Mouse (Mus musculus) forebrain, embryonic 10.5 days (tissue): ENCODE data around the gene Ankrd9. TPM values are rescaled to one million over a fixed set of nuclear protein-coding genes. Genes with fewer than 3 reads are reported as not detected.

Experiments used
- DNase-seq: peaks from one replicate; pipeline ENCODE4 v3.0.0-alpha.2; 2017; ENCODE audit warnings: low spot score; ENCODE audit errors: extremely low spot score
- H3K27ac ChIP-seq: fragments of 300-500 bp; sonication (generic); 2 replicates; pipeline ENCODE4 v1.5.1; 2016; ENCODE audit warnings: mild to moderate bottlenecking
- H3K27me3 ChIP-seq: fragments of 300-500 bp; sonication (generic); 2 replicates; pipeline ENCODE4 v1.6.1; 2016; ENCODE audit warnings: mild to moderate bottlenecking; ENCODE audit not compliant: poor library complexity, severe bottlenecking
- H3K36me3 ChIP-seq: fragments of 300-500 bp; sonication (generic); replicated peaks from 2 replicates; pipeline ENCODE4 v1.6.1; 2016; ENCODE audit warnings: mild to moderate bottlenecking, moderate library complexity
- H3K4me1 ChIP-seq: fragments of 300-500 bp; sonication (generic); 2 replicates; pipeline ENCODE4 v1.6.1; 2016
- H3K4me3 ChIP-seq: fragments of 300-500 bp; sonication (generic); 2 replicates; pipeline ENCODE4 v1.5.1; 2016; ENCODE audit warnings: mild to moderate bottlenecking, moderate library complexity
- H3K9me3 ChIP-seq: fragments of 300-500 bp; sonication (generic); 2 replicates; pipeline ENCODE4 v1.6.1; 2016; ENCODE audit warnings: mild to moderate bottlenecking, moderate library complexity
- WGBS: fragments of 180-500 bp; shearing (Covaris S2); methylation state at CpG from one replicate; pipeline ENCODE4 v1.1.7; 2016; 5-methylcytosine and 5-hydroxymethylcytosine counted together
- polyA plus RNA-seq: library from polyadenylated mRNA; unstranded; fragments of >200 nt; fragmentation: Nextera tagmentation; extraction: Ambion mirVana; gene quantifications from 2 replicates; pipeline ENCODE4 v1.2.1, GENCODE M21; 2016

Gene Ankrd9
- polyA plus RNA-seq, result 20.4 and 20.8 TPM in 2 replicates

DNA sequence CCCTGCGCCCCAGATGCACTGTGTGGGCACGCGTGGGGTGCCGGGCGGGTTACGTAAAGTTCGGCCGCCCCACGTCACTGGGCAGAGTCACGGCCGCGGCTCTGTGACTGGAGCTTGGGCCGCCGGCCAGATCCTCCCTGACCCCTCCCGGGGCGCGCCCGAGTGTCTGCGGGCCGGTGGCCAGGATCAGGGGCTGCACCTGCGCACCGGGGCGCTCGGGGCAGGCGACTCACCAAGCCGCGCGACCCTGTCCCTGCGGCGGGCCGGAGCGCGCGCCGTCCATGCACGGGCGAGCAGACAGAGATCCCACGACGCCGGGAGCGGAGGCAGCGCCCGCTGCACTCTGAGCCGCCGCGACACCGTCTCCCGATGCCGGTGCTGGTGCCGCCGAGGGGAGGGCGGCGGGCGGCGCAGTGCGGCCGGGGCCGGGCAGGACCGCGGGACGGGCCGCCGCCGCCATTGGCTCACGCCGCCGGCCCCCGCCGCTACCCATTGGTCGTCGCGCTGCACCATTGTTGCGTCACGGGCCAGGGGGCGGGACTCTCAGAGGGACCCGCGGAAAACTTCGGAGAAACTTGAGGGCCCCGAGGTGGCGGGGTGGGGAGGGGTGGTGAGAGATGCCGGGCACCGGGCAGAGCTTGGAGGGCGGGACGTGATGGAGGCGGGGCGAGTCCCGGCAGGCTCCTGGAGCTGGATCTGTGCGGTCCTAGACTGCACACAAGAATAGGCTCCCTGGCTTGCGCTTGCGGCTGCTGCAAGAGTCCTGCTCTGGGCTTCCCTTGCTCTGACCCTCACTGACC, at the start of gene Ankrd9:
Gene Ankrd9 (minus strand): TSS at position 434 of the 800 bp plus-strand sequence.
- WGBS, result under 1% methylated on average over 90 of the region's 90 CpGs
- H3K4me1 ChIP-seq, result peaks cover 40% of the 10 kb centered on the region
- H3K27me3 ChIP-seq, result peaks cover 19% of the 10 kb centered on the region
- peak within 1 kb of the TSS; percentile 94 for H3K27ac ChIP-seq
- no peaks in the 10 kb centered on the region; the same call in 1 of the 2 replicates for H3K9me3 ChIP-seq
- peak; percentile 98 for DNase-seq
- H3K36me3 ChIP-seq, result peaks cover 39% of the 10 kb centered on the region
- H3K4me3 ChIP-seq, result peak within 1 kb of the TSS; percentile 93

DNA sequence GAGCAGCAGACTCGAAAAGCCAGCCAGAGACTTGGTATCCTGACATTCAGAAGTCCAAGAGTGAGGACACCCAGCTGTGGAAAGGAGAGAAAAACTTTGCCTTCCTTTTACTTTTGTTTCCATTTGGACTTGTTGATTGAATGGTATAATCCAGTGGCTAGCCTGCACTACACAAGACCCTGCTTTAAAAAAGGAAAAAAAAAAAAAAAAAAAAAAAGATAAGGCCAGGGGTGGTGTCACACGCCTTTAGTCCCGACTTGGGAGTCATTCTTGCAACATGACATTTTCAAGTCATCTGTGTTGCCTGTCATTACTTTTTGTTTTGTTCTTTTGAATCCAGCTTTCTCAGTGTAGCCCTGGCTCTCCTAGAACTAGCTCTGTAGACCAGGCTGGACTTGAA, 42.7 kb upstream of the Ankrd9 start:
- H3K4me1 ChIP-seq, result no peaks in the 10 kb centered on the region

DNA sequence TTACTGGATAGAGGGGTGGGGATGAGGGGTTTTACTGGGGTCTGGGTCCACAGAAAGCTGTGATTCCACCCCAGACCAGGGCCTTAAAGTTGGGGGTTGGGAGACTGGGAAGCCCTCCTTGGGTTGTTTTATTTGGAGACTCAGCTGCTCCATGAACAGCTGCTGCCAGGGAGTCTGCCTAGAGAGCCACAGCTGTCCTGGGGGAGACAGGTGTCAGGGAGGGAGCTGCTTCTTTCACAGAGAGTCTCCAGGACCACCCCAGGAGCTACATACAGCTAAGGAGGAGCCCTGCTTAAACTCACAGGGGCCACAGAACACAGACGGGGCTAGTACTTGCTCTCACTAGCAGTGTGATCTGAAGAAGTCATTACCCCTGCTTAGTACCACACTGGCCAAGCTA, 42.3 kb upstream of the Ankrd9 start:
- peaks cover 3% of the 10 kb centered on the region for H3K4me1 ChIP-seq
- 41% methylated on average over 1 of the region's 1 CpGs for WGBS
- H3K27ac ChIP-seq, result no peak overlapping the region
- H3K27me3 ChIP-seq, result no peaks in the 10 kb centered on the region
- H3K4me3 ChIP-seq, result no peak overlapping the region
- no peak for DNase-seq
- H3K36me3 ChIP-seq, result no peaks in the 10 kb centered on the region
- H3K9me3 ChIP-seq, result no peaks in the 10 kb centered on the region

More for the DNA sequence above, 42.7 kb upstream of the Ankrd9 start:
- H3K4me3 ChIP-seq, result no peak overlapping the region
- no peak overlapping the region for H3K27ac ChIP-seq
- no peaks in the 10 kb centered on the region for H3K27me3 ChIP-seq
- DNase-seq, result no peak
- 76% methylated on average over 3 of the region's 3 CpGs for WGBS
- H3K36me3 ChIP-seq, result no peaks in the 10 kb centered on the region
- H3K9me3 ChIP-seq, result no peaks in the 10 kb centered on the region

DNA sequence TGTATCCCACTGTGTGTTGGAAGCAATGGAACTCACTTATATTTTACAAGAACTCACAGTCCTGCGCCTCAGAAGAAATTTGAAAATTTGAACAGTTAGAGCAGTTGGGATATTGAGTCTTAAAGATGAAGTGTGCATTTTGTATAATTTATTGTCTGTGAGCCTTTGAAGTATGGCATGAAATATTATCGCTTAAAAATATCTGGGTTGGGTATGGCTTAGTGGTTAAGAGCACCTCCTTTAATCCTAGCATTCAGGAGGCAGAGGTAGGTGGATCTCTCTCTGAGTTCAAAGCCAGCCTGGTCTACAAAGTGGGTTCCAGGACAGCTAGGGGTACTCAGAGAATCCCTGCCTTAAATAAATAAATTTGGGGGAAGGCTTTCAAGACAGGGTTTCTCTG, 40.2 kb upstream of the Ankrd9 start:
- Histone ChIP-seq H3K27ac (no peak overlapping the region), H3K4me1 (peaks cover 8% of the 10 kb centered on the region), H3K9me3 (no peaks in the 10 kb centered on the region), H3K4me3 (no peak overlapping the region), H3K27me3 (no peaks in the 10 kb centered on the region), H3K36me3 (no peaks in the 10 kb centered on the region)
- WGBS, result 96% methylated on average over 2 of the region's 2 CpGs
- no peak for DNase-seq

DNA sequence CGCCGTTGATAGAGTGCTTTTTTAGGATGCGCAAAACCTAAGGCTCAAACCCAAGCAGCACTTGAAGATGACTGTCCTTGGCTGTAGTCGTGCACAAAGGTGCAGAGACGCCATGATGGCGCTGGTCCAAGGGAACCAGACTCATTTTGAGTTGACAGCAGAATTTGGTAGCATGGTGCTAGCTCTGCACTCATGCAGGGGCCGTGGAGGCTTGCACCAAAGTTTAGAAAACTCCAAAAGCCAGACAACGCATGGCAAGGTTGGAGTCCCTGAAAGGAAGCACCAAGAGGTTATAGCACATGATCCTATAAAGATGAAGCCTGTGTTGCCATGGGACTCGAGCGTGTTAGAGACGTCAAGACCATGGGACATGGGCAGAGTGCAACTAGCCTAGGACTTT, 39.2 kb upstream of the Ankrd9 start:
- Histone ChIP-seq H3K4me1 (peaks cover 8% of the 10 kb centered on the region), H3K27me3 (no peaks in the 10 kb centered on the region), H3K36me3 (no peaks in the 10 kb centered on the region), H3K4me3 (no peak overlapping the region), H3K9me3 (no peaks in the 10 kb centered on the region), H3K27ac (no peak overlapping the region)
- WGBS, result 92% methylated on average over 11 of the region's 11 CpGs
- no peak for DNase-seq

DNA sequence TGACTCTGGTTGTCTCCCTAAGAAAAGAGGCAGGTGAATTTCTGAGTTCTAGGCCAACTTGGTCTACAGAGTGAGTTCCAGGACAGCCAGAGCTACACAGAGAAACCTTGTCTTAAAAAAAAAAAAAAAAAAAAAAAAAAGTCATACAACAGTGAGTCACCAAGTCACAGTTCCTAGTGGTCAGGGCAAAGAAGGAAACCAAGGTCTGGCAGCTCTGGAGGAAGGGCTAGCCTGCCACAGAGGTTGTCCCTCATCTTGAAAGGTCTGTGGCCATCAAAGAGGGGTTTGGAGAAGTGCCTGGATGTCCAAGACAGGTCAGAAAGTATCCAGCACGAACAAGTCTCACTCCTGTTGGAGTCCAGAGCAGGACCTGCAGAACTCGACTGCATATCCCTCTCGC, 38.0 kb upstream of the Ankrd9 start:
- Histone ChIP-seq H3K4me3 (no peak overlapping the region), H3K27ac (no peak overlapping the region), H3K4me1 (peaks cover 8% of the 10 kb centered on the region), H3K27me3 (no peaks in the 10 kb centered on the region), H3K9me3 (no peaks in the 10 kb centered on the region), H3K36me3 (no peaks in the 10 kb centered on the region)
- WGBS, result 87% methylated on average over 3 of the region's 3 CpGs
- no peak for DNase-seq

DNA sequence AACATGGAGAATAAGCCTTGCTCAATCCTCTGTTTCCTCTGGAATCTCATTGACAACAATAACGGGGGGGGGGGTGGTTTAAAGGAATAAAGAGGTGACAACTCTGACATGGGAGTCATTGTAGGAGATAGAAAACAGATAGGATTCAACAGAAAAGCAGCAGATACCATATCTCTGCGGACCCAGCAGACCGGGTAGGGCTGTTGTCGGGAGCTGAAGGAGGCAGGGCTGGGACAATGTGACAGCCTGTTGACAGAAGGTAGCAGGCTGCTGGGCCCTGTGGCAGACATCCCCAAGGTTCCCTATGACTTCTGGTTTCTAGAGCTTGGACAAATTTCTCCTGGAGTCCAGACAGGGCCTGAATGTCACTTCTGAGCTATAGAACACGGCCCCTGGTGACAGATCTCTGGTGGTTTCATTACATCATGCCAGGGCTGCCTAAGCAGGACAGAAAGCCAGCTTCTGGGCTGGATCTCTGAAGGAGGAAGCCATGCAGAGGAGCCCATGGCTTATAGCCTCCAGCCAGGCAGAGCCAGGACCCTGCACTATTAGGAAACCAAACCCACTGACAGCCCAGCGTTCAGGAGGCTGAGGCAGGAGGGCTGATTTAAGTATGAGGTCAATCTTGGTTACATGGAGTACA, 30.9 kb upstream of the Ankrd9 start:
- no peak overlapping the region for H3K4me3 ChIP-seq
- H3K4me1 ChIP-seq, result peaks cover 34% of the 10 kb centered on the region
- H3K36me3 ChIP-seq, result no peaks in the 10 kb centered on the region
- no peaks in the 10 kb centered on the region for H3K9me3 ChIP-seq
- 82% methylated on average over 6 of the region's 6 CpGs for WGBS
- DNase-seq, result no peak
- H3K27me3 ChIP-seq, result no peaks in the 10 kb centered on the region
- no peak overlapping the region for H3K27ac ChIP-seq

DNA sequence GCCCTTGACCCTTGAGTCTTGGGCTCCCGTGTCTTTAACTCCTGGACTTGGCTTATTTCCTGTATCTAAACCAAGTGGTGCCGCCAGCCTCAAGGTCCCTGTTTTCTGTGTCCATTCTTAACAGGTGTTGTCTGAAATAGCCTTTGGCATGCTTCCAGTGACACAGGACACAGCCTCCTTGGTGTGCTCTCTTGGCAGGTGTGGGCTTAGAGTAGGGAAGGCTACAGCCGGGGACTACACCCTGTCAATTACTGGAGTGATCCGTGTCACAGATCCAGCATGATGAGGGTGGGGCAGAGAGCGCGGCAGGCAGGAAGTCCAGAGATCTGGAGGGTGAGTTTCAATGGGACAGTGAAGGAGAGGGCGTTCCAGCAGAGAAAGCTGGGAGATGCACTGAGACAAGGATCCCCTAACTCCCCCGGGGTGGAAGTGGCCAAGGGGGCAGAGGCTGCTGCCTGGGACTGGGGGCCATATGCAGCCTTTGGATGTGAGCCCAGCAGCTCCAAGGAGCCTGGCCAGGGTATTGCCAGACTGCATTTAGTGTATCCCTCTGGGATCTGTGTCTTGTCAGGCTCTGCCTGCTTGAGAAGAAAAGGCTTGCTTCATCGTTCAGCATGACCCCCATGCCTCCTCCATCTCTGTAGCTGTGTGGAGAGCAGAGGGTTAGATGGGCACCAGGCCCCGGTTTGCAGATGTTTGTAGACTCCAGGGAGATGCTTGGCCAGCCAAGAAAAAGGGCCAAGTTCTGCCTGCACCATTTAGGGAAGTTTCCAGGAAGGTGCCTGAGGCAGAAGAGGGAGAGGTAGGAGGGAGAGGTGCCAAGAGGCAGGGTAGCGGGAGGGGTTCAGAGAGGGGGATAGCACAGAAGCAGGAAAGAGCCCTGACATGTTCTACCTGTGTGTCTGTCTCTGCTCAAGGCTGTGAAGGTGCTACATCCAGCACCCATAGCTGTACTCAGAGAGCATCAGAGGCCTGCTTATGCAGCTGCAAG, 30.0 kb upstream of the Ankrd9 start:
- 82% methylated on average over 11 of the region's 11 CpGs for WGBS
- no peaks in the 10 kb centered on the region for H3K27me3 ChIP-seq
- H3K4me1 ChIP-seq, result peaks cover 34% of the 10 kb centered on the region
- H3K36me3 ChIP-seq, result no peaks in the 10 kb centered on the region
- no peak for DNase-seq
- peak overlapping the region; percentile 63 for H3K27ac ChIP-seq
- no peaks in the 10 kb centered on the region for H3K9me3 ChIP-seq
- H3K4me3 ChIP-seq, result no peak overlapping the region

DNA sequence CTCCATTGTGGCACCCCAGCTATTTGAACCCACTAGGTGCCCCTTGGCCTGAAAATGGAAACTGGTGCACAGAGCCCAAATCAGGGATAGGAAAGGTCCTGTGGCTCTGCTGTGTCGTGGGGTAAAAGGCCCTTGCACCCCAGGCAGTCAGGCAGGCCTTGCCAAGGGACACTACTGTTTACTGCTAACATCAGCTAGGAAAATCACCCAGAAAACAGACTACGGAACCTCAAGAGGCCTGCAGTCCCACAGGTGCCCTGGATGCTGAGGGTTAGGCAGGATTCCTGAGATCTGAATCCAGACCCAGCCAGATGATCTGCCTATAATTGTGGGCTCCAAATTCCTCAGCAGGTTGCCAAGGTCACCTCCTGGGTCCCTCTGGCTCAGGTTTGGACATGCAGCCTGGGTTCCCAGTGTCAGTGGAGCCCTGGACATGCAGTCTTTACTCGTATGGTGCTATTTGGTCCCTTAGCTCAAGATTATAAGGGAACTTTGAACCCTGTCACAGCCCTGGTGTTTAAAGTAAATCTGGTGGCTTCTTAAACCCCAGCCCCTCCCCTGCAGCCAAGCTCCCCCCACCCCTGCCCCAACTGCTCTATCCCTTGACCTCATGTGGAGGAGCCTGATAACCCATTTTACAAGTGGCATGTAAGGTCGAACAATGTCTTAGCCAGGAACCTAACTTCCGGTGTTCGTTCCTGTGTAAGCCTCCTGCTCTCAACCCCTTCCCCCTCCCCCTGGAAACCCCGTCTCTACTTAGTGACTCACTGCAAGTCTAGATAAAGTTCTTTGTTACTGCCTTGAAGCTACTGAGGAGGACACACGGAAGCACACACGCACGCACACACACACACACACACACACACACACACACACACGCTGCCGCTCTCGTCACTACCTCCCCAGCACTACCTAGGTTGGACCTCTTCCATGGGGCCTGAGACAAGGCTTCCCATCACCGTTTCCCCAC, 28.6 kb upstream of the Ankrd9 start:
- H3K4me1 ChIP-seq, result peaks cover 34% of the 10 kb centered on the region
- H3K9me3 ChIP-seq, result no peaks in the 10 kb centered on the region
- peak overlapping the region; percentile 63 for H3K27ac ChIP-seq
- no peaks in the 10 kb centered on the region for H3K36me3 ChIP-seq
- no peaks in the 10 kb centered on the region for H3K27me3 ChIP-seq
- no peak for DNase-seq
- 81% methylated on average over 14 of the region's 14 CpGs for WGBS
- H3K4me3 ChIP-seq, result no peak overlapping the region

DNA sequence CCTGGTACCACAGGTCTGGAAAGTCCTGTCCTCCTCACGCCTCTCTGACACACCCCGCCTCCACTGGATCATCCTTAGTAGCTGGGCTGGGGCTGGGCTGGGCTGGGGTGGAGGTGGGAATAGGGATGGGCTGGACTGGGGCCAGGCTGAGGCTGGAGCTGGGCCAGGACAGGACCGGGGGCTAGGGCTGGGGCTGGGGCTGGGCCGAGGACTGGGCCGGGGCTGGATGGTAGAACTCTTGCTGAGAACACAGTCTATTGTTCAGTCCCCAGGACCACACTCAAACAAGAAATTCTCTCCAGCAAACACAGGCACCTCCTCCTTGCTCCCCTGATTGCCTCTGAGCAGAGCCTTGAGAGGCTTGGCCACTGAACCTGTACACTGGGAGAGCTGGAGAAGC, 27.5 kb upstream of the Ankrd9 start:
- WGBS, result 66% methylated on average over 5 of the region's 5 CpGs
- no peaks in the 10 kb centered on the region for H3K9me3 ChIP-seq

DNA sequence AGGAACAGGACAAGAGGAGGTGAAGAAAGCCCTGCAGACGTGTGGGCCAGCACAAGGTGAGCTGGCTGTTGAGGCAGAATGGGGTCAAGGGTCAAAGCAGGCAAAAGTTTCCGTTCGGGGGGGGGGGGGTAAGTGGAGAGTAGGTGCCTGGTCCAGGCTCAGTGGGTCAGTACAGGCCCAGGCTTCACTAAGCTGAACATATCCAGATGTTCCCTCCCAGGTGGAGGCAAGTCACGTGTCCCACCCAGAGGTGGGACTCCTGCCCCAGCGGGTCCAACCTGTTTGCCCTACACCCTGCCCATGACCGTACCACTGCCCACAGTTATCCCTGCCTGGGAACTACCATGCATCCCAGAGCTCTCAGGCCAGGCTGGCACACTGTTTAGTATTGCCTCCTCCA, 27.0 kb upstream of the Ankrd9 start:
- Histone ChIP-seq H3K27ac (peak overlapping the region; percentile 13; the same call in 1 of the 2 replicates), H3K27me3 (no peaks in the 10 kb centered on the region), H3K4me3 (no peak overlapping the region), H3K36me3 (no peaks in the 10 kb centered on the region), H3K9me3 (no peaks in the 10 kb centered on the region), H3K4me1 (peaks cover 34% of the 10 kb centered on the region)
- WGBS, result 80% methylated on average over 6 of the region's 6 CpGs
- DNase-seq, result no peak

More for the DNA sequence above, 27.5 kb upstream of the Ankrd9 start:
- H3K27ac ChIP-seq, result peak overlapping the region; percentile 13; the same call in 1 of the 2 replicates
- no peak for DNase-seq
- H3K4me3 ChIP-seq, result no peak overlapping the region
- no peaks in the 10 kb centered on the region for H3K36me3 ChIP-seq
- H3K4me1 ChIP-seq, result peaks cover 34% of the 10 kb centered on the region
- H3K27me3 ChIP-seq, result no peaks in the 10 kb centered on the region
